Mouse (Mus musculus) heart, embryonic 14.5 days (tissue): ENCODE results near the gene Rtn4r. TPM values are rescaled to one million over a fixed set of nuclear protein-coding genes. Genes with fewer than 3 reads are reported as not detected.

Source experiments
- ATAC-seq: fragments of 200-750 bp; cut with Nextera tagmentation; 2 replicates; pipeline ENCODE4 v1.8.0; 2017; ENCODE audit warnings: low read depth, moderate TSS enrichment; ENCODE audit not compliant: insufficient number of reproducible peaks, insufficient read depth, low FRiP score
- H3K27ac ChIP-seq, 2 experiments: fragments of 200-500 bp in 1 of 2; fragments of 300-500 bp in 1 of 2; sonication (generic) in 1 of 2; replicated peaks in 1 of 2; 2 replicates each; pipeline ENCODE4 v1.5.1; 2012 to 2014; ENCODE audit warnings: low read depth in 2 of 2, low read length in 2 of 2, control low read depth in 1 of 2, mild to moderate bottlenecking in 1 of 2, mixed read lengths in 1 of 2; ENCODE audit not compliant: control insufficient read depth in 1 of 2, insufficient read depth in 1 of 2
- H3K27me3 ChIP-seq: fragments of 300-500 bp; sonication (generic); 2 replicates; pipeline ENCODE4 v1.6.1; 2014; ENCODE audit warnings: mild to moderate bottlenecking, low read length, control low read depth; ENCODE audit not compliant: control insufficient read depth, insufficient read depth
- H3K36me3 ChIP-seq: fragments of 300-500 bp; sonication (generic); 2 replicates; pipeline ENCODE4 v1.6.1; 2014; ENCODE audit warnings: mild to moderate bottlenecking, control low read depth, low read length, mixed read lengths; ENCODE audit not compliant: control insufficient read depth, insufficient read depth
- H3K4me1 ChIP-seq, 2 experiments: fragments of 200-500 bp in 1 of 2; fragments of 300-500 bp in 1 of 2; sonication (generic) in 1 of 2; 2 replicates each; pipeline ENCODE4 v1.6.1; 2012 to 2014; ENCODE audit warnings: low read length in 2 of 2, control low read depth in 1 of 2, mixed read lengths in 1 of 2; ENCODE audit not compliant: control insufficient read depth in 2 of 2, insufficient read depth in 2 of 2
- H3K4me2 ChIP-seq: fragments of 300-500 bp; sonication (generic); 2 replicates; pipeline ENCODE4 v1.6.1; 2014; ENCODE audit warnings: mild to moderate bottlenecking, low read length
- H3K4me3 ChIP-seq, 2 experiments: fragments of 200-500 bp in 1 of 2; fragments of 300-500 bp in 1 of 2; sonication (generic) in 1 of 2; 2 replicates each; pipeline ENCODE4 v1.5.1; 2012 to 2014; ENCODE audit warnings: low read length in 2 of 2, mild to moderate bottlenecking in 2 of 2, control low read depth in 1 of 2, low read depth in 1 of 2, moderate library complexity in 1 of 2; ENCODE audit not compliant: control insufficient read depth in 1 of 2, insufficient read depth in 1 of 2
- H3K9ac ChIP-seq: fragments of 300-500 bp; sonication (generic); 2 replicates; pipeline ENCODE4 v1.6.1; 2014; ENCODE audit warnings: mild to moderate bottlenecking, low read length
- H3K9me3 ChIP-seq: fragments of 300-500 bp; sonication (generic); 2 replicates; pipeline ENCODE4 v1.6.1; 2016; ENCODE audit warnings: low read length, control low read depth; ENCODE audit not compliant: control insufficient read depth
- WGBS: fragments of 180-500 bp; shearing (Covaris S2); extraction: QIAGEN DNeasy Blood & Tissue Kit; methylation state at CpG from one replicate; pipeline ENCODE4 v1.1.7; 2014; 5-methylcytosine and 5-hydroxymethylcytosine counted together
- polyA plus RNA-seq: library from polyadenylated mRNA; unstranded; fragments of >200 nt; fragmentation: Nextera tagmentation; extraction: Ambion mirVana; gene quantifications from 2 replicates; pipeline ENCODE4 v1.2.1, GENCODE M21; 2014

The Rtn4r gene
- 0.43 and 1.00 TPM in 2 replicates for polyA plus RNA-seq

DNA sequence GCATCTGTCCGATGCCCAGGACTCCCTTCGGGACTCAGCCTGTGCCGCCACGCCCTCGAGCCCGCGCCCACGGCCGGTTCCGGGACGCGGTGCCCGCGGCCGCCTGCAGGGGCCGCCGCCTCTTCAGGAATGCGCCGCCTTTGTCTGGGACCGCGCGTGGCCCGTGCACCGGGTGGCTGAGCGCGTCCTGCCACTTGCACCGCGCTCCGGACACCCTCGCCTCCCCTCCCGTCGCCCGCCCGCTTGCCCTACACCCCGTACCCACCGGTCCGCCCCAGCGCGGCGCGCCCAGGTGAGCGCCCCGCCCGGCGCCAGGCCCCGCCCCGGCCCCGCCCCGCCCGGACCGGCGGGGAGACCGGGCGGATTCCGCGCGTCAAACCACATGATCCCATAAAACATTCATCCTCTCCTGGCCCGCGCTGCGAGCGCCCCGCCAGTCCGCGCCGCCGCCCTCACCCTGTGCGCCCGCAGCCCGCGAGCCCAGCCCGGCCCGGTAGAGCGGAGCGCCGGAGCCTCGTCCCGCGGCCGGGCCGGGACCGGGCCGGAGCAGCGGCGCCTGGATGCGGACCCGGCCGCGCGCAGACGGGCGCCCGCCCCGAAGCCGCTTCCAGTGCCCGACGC lies at the start of gene Rtn4r:
Gene Rtn4r, plus strand, starts transcription at position 402 of the 621 bp plus-strand sequence.
- Histone ChIP-seq H3K27ac (no peak within 1 kb of the TSS), H3K4me3 (peak within 1 kb of the TSS; percentile 62 to 71), H3K9ac (peak within 1 kb of the TSS; percentile 70), H3K4me1 (peaks cover 7 to 12% of the 10 kb centered on the region in 2 experiments; a peak in 3 of 4 replicates), H3K4me2 (peak within 1 kb of the TSS; percentile 98), H3K9me3 (no peaks in the 10 kb centered on the region), H3K27me3 (peaks cover 38% of the 10 kb centered on the region), H3K36me3 (no peaks in the 10 kb centered on the region)
- ATAC-seq, result peak; percentile 45
- under 1% methylated on average over 76 of the region's 96 CpGs for WGBS

GRCm38 (mm10) chr16:18078314-18079015 lies 49.0 kb upstream of the Rtn4r start:
- H3K27ac ChIP-seq, result no peak overlapping the region
- H3K9me3 ChIP-seq, result no peaks in the 10 kb centered on the region
- 90% methylated on average over 5 of the region's 5 CpGs for WGBS
- H3K4me3 ChIP-seq, result no peak overlapping the region
- ATAC-seq, result no peak
- no peak overlapping the region for H3K4me2 ChIP-seq
- no peak overlapping the region for H3K9ac ChIP-seq
- H3K27me3 ChIP-seq, result no peaks in the 10 kb centered on the region
- peaks cover 1 to 6% of the 10 kb centered on the region in 2 experiments; a peak in 3 of 4 replicates for H3K4me1 ChIP-seq
- H3K36me3 ChIP-seq, result no peaks in the 10 kb centered on the region

GRCm38 (mm10) chr16:18079300-18079699 lies 48.1 kb upstream of the Rtn4r start:
- Histone ChIP-seq H3K4me3 (no peak overlapping the region), H3K9ac (no peak overlapping the region), H3K4me2 (no peak overlapping the region), H3K4me1 (no peaks in the 10 kb centered on the region), H3K36me3 (no peaks in the 10 kb centered on the region), H3K27ac (no peak overlapping the region), H3K27me3 (no peaks in the 10 kb centered on the region), H3K9me3 (no peaks in the 10 kb centered on the region)
- WGBS, result 75% methylated on average over 2 of the region's 2 CpGs
- ATAC-seq, result no peak

DNA sequence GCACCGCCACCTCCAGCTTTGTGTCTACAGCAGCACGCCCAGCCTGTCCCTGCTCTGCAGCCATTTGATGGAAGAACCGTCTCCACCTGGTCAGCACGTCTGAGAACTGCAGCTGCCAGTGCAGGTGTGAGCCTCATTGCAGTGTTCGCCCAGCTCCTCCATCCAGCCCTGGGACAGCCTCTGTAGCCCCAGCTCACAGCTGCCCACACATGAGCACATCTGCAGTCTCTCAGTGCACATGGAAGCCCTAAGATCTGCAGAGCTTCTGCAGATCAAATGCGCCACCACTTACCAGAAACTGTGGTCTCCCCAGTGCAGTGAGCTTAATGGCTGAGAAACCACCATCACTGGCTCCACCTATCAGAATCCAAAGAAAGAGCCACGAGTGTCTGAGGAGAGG lies 47.3 kb upstream of the Rtn4r start:
- Histone ChIP-seq H3K9me3 (no peaks in the 10 kb centered on the region), H3K27ac (no peak overlapping the region), H3K4me1 (no peaks in the 10 kb centered on the region), H3K36me3 (no peaks in the 10 kb centered on the region), H3K4me3 (no peak overlapping the region), H3K27me3 (no peaks in the 10 kb centered on the region), H3K9ac (no peak overlapping the region), H3K4me2 (no peak overlapping the region)
- ATAC-seq, result no peak
- 84% methylated on average over 7 of the region's 7 CpGs for WGBS

DNA sequence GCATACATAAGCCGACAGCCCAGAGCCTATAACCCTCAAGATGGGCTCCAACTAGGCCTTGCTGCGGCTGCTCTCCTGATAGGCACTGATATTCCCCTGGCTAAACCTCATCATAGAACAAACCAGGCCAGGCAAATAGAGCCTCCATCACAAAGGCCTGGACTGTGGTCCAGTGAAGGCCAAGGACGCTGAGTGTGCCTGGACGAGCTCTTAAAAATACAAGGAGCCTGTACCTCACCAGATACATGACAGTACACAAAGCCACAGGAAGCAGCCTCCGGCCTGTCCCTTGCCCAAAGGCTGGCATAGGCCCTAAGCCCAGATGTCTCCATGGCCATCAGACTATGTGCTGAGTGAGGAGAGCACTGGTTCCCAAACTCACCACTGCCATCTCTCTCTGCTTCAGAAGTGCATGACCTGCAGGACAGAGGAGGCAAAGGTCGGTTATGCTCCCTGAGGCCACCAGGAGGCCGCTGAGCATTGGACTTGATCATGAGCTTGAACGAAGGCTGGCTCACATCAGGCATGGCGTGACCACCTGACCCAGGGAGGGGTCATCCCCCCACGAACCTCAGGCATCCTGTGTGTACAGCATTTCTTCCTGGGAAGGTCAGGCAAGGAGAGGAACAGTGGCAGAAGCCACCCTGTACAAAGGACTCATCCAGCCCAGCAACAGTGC lies 46.2 kb upstream of the Rtn4r start:
- Histone ChIP-seq H3K9ac (no peak overlapping the region), H3K4me3 (no peak overlapping the region), H3K27ac (no peak overlapping the region), H3K4me2 (no peak overlapping the region), H3K9me3 (no peaks in the 10 kb centered on the region), H3K27me3 (no peaks in the 10 kb centered on the region), H3K4me1 (no peaks in the 10 kb centered on the region), H3K36me3 (no peaks in the 10 kb centered on the region)
- WGBS, result 69% methylated on average over 10 of the region's 10 CpGs
- ATAC-seq, result no peak

DNA sequence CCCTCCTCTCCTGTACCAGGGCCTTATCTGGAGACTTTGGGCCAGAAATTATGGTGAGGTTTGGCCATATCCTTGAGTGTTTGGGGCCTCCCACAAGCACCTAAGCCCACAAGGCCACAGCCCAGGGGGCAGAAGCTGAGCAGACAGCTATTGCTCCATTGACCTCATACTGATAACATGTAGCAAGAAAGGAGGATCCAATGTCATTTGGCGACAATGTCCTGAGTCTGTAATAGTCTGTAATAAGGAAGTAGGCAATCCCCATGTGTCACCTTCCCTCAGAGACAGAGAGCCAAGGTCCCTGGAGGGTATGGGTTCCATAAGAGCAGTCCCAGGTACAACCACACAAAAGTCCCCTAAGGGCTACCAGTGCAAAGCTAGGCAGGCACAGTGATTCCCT lies 45.2 kb upstream of the Rtn4r start:
- H3K4me1 ChIP-seq, result peaks cover 2 to 3% of the 10 kb centered on the region in 2 experiments; a peak in 1 of 4 replicates
- no peak overlapping the region for H3K27ac ChIP-seq
- 95% methylated on average over 1 of the region's 1 CpGs for WGBS
- ATAC-seq, result no peak
- no peak overlapping the region for H3K9ac ChIP-seq
- no peak overlapping the region for H3K4me3 ChIP-seq
- no peaks in the 10 kb centered on the region for H3K36me3 ChIP-seq
- H3K4me2 ChIP-seq, result no peak overlapping the region
- no peaks in the 10 kb centered on the region for H3K9me3 ChIP-seq
- 0 out of 2 replicates have a peak, but pooled peaks cover 2% of the 10 kb centered on the region for H3K27me3 ChIP-seq

DNA sequence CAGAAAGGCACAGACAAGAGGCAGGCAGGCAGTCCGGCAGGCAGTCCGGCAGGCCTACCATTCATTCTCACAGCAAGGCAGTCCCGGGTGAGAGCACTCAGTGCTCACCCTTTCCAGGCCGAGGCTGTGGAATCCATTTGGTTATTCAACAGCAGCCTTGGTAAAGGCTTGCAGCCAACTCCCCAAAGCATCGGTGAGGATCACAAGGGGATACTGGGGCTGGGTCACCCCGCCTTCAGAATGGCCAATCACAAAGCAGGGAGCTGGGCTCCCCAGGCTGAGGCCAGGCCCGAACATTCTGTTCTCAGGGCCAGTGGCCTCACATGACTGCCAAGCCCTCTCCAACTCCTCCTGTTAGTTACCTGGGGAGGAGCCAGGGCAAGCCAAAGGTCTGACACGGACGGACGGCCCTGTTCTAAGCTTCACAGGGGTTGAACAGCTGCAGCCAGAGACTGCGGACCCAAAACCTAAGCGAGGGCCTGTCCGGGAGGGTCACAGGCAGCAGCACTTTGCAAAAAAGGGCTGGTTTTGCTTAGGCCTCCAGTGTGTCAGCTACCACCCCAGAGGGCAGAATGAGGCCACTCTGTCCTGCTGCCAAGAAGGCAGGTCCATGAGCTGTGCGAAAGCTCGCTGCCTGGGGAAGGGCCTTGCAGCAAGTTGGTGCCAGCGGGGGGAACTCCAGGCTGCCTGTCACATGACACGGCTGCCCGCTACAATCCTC lies 44.1 kb upstream of the Rtn4r start:
- Histone ChIP-seq H3K4me1 (peaks cover 4 to 6% of the 10 kb centered on the region in 2 experiments; a peak in 1 of 4 replicates), H3K4me2 (no peak overlapping the region)
- WGBS, result 88% methylated on average over 18 of the region's 18 CpGs

More for the DNA sequence above, 44.1 kb upstream of the Rtn4r start:
- 0 out of 2 replicates have a peak, but pooled peaks cover 7% of the 10 kb centered on the region for H3K27me3 ChIP-seq
- 0 out of 2 replicates have a peak, but pooled peaks have one; percentile 14 for ATAC-seq
- H3K27ac ChIP-seq, result no peak overlapping the region
- H3K9me3 ChIP-seq, result no peaks in the 10 kb centered on the region
- no peaks in the 10 kb centered on the region for H3K36me3 ChIP-seq
- H3K4me3 ChIP-seq, result no peak overlapping the region
- H3K9ac ChIP-seq, result no peak overlapping the region
